Mouse (Mus musculus) c-Kit-positive CD71-positive TER-119-positive erythroid progenitor cells, embryonic 14.5 days (primary cell): ENCODE data around the gene Lmf1.

ENCODE experiments used
- DNase-seq: peaks from one replicate; pipeline ENCODE4 v3.0.0-alpha.2; 2013; ENCODE audit warnings: low spot score

Lmf1 gene

DNA sequence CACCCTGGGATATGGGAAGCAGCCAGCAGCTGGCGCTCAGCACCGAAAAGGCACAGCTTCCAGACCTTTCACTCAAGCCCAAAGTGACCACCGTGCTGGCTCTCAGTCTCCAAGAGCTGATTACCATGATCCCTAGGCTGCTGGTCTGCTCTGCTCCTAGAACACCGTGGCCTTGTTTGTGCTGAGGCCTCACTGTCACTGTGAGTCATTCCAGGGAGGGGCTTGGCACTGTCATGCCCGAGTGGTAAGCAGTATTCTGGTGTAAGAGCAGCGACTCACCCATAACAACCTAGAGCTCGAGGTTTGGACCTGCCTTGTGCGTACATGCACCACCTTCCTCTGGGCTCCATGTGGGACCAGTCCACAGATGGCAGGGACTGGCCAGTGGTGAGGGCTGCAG is 63.1 kb downstream of the Lmf1 start:
- DNase-seq = no peak

DNA sequence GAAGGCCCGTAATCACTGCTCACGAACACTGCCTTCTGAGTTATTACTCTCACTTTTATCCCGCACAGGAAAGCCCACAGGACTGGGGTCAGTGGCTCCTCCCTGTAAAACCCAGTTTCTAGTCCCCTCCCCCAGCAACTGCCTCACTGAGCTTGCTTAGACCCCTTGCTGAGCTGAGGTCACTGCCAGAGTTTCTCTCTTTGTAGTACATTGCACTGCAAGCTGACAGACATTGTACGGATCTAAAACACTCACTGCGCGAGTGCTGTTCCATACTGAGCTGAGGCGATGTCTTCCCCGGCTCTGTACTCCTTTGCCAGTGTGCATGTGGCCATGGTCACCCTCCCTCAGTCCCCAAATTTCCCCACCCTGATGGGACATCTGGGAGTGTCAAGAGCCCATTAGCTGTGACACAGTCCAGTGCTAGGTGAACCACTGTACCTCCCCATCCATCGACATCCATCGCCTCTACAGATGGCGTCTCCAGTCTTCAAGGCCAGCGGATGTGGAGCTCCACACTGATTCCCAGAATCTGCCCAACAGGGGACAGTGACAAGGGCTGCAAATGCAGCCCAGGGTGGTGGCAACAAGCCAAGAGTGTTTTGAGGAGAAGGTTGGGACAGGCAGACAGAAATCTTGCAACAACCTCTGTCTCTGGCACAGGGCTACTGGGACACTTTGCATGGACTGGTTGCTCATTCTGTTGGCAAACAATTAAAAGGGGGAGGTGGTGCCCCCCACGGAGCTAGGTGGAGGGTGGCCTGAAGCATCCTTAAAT is 64.8 kb downstream of the Lmf1 start:
- no peak for DNase-seq

DNA sequence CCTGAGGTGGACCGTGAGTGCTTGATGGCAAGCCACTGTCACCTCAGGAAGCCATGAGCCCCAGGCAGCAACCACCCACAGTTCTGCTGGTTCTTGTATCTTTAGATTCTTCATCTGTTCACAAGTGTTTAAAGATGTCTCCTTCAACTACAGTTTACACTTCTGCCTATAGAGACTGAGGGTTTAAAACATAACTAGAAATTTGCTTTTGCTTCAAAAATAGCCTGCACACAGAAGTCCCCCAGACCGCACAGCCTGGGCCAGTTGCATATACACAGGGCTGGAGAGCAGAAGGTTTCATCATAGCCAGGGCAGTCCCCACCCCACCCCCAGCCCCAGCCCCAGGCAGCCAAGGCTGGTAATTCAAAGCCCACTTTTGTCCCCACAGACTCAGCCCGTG is 65.9 kb downstream of the Lmf1 start:
- DNase-seq = no peak

DNA sequence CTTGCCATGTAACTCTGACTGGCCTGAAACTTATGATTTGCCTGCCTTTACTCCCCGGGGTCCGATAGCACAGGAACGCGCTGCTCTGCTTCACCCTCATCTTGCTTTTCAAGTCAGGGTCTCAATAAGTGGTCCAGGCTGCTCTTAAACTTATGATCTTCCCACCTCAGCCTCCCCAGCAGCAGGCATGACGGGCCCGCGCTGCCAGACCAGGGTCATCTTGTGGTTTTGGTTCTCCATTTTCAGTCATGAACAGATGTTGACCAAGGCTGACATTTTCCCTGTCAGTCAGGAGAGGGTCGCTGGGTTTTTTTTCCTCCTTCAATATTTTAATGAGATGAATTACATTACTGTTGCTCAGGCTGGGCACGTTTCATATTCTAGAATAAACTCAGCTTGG is 66.8 kb downstream of the Lmf1 start:
- no peak for DNase-seq

DNA sequence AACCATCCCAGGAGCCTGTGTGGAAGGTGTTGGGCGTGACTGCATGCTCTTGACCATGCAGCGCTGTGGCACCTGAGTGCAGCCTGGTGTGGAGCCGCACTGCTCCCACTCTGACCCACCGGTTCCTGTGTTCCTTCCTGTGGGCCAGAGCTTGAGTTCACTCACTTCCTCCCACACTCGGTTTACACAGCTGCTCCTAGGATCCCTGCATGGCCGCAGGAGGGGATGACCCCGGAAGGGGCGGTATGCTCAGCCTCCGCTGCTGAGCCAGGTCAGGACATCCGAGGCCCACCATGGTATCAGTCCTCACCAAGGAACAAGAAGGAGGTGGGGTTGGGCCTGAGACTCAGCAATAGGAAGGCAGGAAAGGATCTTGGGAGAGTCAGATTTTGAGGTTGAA is 69.0 kb downstream of the Lmf1 start:
- DNase-seq = no peak

DNA sequence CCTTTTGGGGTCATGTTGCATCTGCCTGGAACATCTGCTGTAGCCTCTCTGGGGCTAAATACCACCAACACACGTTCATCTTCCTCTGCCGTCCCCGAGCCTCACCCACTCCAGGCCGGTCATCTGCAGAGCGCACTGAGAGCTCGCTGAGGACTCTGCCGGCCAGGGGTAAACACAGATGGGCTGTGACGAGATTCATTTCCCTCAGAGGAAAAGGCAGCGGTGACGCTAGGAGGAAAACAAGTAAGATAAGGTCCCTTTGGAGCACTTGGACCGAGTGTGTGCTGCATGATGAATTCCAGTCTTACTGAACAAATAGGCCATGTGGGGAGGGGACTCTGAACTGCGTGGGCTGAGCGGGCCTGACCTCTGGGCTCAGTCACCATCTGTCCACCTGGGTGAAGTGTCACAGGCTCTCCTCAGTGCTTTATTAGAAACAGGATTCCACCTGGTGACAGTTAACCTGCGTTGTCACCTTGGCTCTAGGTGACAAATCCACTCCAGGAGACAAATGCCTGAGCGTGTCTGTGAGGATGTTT is 69.9 kb downstream of the Lmf1 start:
- no peak for DNase-seq

DNA sequence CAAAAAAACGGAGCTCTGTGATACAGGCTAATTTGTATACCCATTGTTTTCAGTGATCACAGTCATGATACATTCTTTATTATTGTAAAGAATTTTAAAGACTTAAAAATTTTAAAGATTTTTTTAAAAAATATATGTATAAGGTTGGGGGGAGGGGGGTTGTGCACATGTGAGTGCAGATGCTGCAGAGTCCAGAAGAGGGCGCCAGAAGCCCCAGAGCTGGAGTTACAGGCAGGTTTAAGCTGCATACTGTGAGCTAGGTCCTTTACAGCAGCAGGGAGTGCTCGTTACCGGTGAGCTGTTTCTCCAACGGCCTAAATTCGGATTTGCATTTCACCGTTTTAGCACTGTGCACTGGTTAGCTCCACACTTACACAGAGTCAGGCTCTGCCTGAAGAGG is 71.8 kb downstream of the Lmf1 start:
- no peak for DNase-seq

DNA sequence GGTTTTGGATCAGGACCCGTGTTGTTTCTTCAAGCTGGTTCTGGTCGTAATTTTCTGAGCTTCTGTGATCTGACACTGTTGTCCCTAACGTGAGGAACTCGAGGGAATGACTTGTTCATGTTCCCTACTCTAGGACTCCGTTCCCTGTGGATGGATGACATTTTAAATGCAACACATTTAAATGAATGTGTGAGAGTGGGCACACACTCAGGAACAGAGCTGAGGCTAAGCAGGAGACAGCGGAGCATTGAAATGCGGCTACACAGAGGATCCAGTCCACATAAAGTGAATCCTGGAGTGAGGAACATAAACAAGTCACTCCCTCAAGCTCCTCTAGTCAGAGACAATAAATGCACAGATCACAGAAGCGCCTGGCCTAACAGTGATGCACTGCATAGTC is 73.4 kb downstream of the Lmf1 start:
- DNase-seq = no peak

DNA sequence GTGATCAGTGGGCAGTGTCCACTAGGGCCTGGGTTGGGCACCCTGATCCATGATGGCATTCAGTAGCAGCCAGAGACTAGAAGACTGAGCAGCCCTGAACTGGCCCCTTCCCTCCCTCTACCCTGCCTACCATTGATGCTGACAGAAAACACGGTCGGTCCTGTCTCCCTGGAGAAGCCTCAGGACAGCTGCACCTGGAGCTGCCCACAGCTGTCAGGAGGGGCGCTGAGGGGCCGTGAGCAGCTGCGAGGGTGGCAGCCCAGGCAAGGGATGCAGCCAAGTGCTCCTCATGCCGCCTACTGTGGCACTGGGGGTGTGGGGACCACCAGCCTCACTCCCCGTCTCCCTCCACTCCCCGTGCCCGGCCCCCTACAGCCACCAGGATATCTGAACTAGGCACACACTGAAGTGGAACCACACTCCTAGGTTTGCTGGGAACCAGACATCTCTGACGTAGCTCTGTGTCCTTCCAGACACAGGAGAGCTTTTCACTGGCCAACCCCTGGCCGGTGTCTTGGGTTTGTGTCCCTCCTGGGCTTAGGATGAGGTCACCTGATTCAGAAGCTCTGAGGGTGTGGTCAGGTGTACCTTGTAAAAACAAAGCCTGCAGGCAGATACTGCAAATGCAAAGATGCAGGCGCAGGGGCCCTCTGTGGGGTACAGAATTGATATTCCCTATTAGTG is 77.4 kb downstream of the Lmf1 start:
- DNase-seq = no peak

DNA sequence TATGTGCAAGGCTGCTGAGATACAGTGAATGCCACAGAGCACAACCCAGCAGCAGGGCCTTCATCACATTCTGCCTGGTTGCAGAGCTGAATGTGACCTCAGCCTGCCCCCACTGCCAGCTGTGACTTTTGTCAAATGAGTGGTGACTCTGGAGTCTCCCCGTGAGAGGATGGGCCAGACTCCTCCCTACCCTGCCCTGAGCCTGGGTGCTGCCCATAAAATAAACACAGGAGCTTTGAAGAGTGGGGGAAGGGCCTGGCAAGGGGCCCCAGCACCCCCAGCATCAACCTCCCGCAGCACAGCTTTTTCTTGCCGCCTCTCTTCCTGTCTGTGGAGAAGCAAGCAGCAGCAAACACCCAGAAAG is 77.9 kb downstream of the Lmf1 start:
- no peak for DNase-seq

DNA sequence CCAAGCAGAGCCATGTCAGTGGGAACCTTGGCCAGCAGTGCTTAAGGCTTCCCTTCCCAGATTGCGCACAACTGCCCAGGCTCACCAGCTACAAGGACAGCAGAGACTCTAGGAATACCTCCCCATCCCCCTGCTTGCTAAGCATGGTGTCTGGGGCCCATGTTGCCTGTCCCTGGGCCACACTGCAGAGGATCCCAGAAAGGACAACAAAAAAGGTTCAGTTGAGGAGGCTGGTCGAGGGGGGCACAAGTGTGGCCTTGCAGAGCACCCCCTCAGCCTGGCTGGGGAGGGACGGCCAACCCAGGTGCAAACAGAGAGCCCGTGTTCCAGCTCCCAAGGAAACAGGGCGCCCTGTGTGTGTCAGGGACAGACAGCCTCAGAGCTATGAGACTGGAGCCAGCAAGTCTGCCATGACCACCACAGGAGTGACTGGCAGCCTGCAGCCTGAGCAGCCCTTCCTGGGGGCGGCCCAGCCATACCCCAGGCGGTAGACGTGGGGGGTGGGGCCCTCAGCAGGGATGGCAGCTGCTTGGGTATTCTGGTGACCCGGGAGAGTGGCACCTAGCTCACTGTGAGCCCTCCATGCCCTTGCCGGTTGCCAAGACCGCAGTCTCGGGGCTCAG is 84.4 kb downstream of the Lmf1 start:
- DNase-seq = no peak

DNA sequence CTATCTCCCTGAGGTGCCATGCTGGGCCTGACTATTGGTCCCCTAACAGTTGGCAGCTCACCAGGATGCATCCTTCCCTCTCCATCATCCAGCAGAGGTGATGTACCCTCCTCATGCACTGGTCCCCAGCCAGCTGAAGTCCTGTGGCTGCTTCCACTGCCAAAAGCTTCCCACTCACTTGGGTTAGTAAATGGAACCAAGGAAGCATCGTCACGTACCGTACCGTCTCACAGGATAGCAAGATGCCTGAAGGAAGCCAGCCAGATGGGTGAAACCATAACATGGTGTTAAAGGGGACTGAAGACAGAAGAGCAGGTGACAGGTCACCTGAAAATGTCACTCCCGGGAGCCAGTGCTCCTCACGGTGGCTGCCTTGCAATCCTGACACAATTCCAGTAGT is 86.6 kb downstream of the Lmf1 start:
- no peak for DNase-seq

DNA sequence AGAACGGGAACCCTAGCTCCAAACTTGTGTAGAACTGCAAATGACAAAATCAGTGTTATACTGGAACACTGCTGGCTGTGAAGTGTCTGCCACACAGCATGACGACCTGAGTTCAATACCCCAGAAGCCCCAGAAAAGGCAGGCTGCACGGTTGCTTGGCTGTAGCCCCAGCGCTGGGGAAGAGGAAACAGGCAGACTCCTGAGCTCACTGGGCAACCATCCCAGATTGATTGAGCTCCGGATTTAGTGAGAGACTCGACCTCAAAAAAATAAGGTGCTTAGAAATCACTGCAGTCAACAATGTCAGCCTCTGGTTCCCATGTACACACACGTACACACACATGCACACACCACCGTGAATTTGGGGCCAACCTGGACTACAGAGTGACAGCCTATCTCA is 87.0 kb downstream of the Lmf1 start:
- no peak for DNase-seq

DNA sequence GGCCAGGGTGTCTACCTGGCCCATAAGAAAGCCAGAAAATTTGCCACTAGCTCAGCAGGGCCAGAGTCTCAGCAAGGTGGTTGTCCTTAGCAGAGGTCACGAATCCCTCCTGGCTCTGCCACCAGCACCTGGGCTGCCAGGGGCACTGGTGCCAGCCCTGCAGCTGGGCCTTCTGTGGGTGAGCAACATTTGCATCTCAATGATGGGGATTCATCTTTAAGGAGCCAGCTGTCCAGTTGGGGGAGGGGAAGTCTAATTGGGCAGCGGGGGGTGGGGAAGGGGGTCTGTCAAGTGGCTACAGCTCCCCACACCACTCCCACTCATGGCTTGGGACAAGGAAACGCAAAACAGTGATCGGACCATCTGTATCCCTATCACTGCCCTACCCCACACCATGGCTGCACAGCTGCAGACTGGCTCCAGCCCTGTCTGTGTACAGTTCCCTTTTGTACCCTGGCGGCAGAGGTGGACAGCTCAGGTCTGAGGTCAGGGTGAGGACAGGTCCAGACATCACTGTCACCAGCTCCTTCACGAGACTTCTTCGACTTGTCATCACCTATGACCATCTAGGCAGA is 89.7 kb downstream of the Lmf1 start:
- DNase-seq = no peak

DNA sequence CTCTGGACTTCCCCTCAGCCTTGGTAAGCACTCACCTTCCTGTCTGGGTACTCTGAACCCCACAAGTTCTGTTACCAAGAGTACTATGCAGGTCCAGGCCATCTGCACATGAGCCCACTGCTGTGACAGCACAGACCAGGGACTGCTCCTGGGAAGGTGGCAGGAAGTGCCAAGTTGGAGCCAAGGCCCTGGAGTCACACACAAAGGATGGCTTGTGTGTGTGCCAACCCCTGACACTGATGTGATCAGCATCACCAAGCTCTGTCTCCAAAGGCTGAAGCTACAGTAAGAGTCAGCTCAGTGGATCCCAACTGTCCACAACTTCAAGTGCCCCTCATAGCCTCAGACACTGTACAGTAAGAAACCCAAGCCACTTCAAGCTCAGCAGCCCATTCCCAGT is 94.1 kb downstream of the Lmf1 start:
- DNase-seq = no peak

DNA sequence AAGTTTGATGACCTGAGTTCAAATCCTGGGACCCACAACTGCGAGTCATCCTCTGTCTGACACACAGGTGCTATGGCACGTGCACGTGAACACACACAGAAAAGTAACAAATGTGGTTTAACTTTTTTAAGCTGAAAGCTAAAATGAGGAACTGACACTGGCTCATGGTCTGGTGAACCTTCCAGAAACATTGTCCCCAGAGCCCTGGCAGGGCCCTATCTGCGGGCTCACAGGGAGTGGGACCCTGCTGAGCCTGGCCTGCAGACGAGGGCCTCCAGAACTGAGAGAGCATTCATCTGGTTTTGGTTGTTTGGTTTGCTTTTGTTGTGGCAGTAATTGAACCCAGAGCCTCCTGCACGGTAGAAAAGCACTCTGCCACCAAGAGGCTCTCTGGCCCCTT is 99.1 kb downstream of the Lmf1 start:
- DNase-seq = no peak

DNA sequence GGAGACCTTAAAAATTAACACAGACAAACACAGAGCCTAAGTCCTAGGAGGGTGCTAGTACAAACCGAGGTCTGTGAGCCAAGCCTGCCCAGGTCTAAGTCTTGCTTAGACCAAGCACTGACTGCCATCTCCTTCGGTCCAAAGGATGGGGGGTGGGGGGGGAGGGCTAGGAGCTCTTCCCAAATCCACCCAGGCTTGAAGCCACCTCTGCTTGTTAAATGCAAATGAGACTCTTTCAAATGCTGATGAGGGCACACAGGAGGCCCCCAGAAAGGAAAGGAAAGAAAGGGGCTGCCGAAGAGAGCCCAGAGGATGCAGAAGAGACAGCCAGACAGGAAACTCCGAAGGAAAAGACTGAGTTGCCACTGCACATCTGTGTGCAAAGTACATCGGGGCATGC is 100.9 kb downstream of the Lmf1 start:
- no peak for DNase-seq

DNA sequence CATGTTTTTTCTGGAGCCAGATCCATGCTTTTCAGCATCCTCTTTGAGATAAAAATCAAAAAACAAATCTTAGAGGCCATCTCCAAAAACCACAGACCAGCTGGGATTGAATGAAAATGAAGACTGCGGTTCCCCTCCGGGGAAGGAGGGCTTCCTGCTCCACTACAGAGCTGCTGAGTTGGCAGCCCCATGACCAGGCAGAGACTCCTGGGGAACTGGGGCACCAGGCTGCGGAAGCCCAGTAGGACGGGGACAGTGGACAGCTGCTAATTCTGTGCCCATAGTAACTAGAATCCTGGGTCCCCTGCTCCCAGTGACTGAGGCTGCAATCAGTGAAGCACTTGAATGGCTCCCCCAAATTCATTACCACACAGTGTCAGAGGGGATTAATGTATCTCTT is 102.8 kb downstream of the Lmf1 start:
- no peak for DNase-seq

DNA sequence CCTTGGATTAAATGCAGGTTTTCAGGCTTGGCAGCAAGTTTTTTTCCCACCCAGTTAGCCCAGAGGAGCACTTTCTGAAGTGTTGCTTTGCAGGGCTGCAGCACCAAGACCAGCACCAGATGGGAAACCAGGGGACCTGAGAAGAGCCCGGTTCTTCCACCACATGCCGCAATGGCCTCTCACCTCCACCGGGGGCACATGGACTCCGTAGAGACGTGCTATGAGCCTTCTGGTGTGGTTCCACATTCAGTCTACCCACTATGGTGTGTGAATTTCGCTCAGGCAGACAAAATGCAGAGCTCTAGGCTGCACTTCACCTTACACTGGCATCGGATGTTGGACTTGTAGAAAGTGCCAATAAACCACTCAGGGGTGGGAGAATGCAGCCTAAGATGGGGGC is 107.4 kb downstream of the Lmf1 start:
- DNase-seq = no peak

DNA sequence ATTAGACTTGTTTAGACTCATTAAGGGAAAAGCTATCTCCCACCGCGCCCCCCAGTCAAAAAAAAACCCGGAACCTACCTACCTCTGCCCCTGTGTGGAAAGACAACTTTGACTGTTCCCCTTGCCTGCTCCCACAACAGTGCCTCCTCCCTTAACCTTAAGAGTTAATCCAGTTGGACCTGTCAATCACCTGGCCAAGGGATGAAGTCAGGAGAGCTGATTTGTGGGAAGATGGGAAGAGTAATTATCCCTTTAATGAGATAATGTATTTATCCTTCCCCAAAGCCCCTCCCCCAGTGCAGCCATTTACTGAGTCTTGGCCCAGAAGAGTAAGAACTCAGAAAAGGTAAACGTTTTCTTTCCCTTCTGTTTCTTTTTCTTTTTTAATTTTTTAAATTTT is 110.0 kb downstream of the Lmf1 start:
- no peak for DNase-seq

DNA sequence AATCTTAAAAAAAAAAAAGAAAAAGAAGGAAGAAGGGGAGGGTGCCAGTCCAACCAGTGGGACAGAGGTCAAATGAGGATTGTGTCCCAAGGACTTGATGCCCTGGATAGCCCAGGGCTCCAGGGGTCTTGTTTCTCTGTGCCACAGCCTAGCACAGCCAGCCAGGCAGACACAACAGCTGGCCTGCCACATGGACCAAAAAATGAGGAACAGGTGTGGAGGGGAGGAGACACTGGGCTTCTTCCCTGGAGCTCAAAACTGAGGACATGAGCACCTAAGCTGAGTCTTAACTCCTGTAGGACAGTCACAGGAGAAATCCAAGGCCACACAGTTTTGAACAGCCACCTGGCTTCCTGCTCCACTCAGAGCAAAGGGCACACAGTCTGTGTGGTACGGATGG is 117.4 kb downstream of the Lmf1 start:
- no peak for DNase-seq

DNA sequence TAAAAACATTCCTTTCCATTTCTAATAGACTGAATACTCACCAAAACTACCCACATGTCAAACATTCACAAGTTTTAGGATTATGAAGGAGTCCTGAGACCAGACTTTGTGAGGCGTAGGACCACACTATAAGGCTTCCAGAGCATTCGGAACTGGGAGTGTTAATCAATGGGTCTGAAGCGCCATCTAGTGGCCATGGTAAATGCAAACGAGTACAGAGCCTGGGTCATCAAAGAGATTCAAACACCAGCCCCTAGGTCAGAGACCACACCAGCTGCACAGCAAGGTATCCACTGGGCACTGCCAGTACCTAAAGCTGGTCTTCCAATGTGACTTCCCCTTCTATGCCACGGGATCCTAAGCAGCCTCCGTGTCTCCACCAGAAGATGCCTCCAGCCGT is 119.6 kb downstream of the Lmf1 start:
- peak; percentile 70 for DNase-seq

DNA sequence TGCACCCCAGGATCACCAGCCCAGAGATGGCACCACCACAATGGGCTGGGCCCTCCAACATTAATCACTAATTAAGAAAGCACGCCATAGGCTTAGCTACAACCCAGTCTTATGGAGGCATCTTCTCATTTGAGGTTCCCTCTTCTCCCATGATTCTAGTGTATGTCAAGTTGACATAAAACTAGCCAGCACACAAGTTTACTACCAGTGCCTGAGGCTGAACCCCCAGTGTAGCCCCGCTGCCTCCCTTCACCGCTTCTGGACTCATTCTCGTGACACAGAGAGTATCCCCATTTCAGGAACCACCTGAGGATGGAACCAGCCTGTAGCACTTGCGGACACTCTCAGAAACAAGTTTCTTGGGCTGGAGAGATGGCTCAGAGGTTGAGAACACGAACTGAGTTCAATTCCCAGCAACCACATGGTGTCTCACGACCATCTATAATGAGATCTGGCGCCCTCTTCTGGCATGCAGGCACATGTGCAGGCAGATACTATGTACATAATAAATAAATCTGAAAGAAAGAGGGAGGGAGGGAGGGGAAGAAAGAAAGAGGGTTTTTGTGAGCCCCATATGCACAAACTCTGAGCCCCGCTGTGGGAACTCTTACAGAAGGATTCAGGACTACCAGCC is 122.1 kb downstream of the Lmf1 start:
- no peak for DNase-seq
